Mouse (Mus musculus) CD4-positive, CD25-positive, alpha-beta regulatory T cell, adult 2 months (primary cell): ENCODE results near the gene Nlrp10.
A peak's percentile ranks its signal among the peaks of the same experiment; 100 is the strongest.

Experiments used
- DNase-seq: peaks from one replicate; pipeline ENCODE4 v3.0.0-alpha.2; 2012; ENCODE audit warnings: low read depth, low spot score

The Nlrp10 gene

GRCm38 (mm10) chr7:108929726-108930393 lies at the start of gene Nlrp10:
Gene Nlrp10 (minus strand): TSS chr7:108930178.
- DNase-seq: no peak

DNA sequence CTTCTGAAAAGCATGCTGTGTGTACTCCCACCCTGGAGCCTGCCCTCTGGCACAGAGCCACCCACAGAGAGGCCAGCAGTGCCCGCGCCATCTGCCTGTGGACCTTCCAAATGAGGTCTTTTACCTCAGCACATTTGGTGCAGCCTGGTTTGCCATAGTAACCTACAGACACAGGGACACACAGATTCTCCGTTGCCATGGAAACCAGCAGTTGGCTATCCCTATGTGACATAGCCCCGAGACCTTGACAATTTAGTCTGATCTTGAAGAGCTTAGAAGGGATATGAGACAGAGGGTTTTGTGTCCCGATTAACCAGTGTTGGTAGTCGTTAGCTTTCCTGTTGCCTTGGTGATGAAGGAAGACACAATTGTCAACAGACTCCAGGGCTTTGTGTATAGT lies 42.3 kb upstream of the Nlrp10 start:
- DNase-seq: no peak

- no peak for DNase-seq
Observed at GRCm38 (mm10) chr7:108968201-108968600, 38.2 kb upstream of the Nlrp10 start.

DNA sequence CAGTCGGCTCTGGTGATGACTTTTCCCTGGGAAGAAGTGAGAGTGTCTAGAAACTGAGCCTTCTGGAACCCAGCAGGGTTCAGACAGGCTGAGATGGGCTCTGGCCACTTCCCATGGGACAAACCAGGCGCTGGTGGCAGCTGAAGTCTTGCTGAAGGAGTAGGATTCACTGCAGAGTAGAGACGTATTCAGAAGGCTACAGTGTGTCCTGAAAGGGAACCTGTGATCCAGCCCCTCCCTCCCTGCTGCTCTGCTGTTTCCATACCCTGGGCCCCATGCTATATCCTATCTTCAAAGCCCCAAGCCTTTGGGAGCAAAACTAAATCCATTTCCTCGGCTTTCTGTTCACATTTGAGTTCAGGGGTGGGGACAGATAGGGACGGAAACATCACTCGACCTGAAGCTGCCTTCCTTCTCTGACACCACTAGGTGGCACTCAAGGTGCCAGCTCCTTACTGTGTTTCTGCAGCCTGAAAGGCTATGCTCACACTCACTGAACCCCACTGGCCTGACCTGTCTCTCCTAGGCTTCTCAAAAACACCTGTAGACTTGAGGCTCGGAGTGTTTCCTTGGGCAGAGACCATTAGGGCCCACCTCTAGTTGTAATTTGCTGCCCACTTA lies 36.9 kb upstream of the Nlrp10 start:
- peak; percentile 72 for DNase-seq

DNA sequence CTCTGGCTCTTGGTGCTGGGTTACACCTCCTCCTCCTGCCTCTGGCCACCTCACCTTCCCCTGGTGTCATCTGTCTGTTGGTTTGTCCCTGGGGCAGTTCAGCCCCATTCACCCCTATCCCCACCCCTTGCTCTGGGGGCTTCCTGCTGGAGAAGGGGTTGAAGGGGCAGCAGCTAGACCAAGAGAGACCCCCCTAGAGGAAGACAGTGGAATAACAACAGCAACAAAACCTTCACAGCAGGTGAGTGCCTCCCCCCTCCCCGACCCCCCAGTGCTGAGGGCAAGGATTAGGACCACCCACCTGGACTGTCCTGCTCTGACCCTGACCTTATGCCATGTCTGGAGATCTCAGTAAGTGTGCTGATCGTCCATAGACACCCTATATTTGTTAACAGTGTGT lies 36.0 kb upstream of the Nlrp10 start:
- peak; percentile 23 for DNase-seq

GRCm38 (mm10) chr7:108957734-108958133 lies 27.8 kb upstream of the Nlrp10 start:
- DNase-seq: no peak

GRCm38 (mm10) chr7:108954185-108954584 lies 24.2 kb upstream of the Nlrp10 start:
- DNase-seq: peak; percentile 65

- DNase-seq: no peak
Observed at GRCm38 (mm10) chr7:108952801-108953200, 22.8 kb upstream of the Nlrp10 start.

DNA sequence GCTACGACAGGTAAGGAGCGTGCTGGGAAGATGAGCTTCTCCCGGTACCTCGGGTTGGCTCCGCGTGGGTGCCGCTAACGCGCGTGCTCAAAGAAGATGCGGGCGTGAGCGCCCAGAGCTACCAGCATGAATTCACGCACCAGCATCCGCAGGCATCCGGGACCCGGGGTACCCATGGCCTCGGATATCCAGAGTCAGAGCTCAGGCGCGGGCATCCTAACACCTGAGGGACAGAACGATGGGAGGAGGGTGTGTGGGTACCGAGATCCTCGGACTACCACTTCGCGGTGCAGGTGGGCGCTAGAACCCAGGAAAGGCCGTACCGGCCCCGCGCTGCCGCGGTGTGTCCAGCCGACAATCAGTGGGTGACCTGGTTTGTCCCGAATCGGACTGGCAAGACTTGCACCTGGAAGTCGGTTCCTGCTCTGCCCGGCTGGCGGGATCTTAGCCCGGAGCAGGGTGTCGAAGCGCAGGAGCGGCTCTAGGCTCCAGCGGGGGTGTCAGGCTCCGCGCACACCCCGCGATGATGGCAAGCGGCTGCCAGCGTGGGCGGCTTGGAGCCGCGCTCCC lies 20.9 kb upstream of the Nlrp10 start:
- peak; percentile 36 for DNase-seq

GRCm38 (mm10) chr7:108950312-108950761 lies 20.4 kb upstream of the Nlrp10 start, which contains the start of gene Tub:
Gene Tub (plus strand): TSS chr7:108950338.
- DNase-seq: peak; percentile 92

GRCm38 (mm10) chr7:108949301-108949700 lies 19.3 kb upstream of the Nlrp10 start:
- no peak for DNase-seq

GRCm38 (mm10) chr7:108948611-108949010 lies 18.6 kb upstream of the Nlrp10 start:
- DNase-seq: no peak

DNA sequence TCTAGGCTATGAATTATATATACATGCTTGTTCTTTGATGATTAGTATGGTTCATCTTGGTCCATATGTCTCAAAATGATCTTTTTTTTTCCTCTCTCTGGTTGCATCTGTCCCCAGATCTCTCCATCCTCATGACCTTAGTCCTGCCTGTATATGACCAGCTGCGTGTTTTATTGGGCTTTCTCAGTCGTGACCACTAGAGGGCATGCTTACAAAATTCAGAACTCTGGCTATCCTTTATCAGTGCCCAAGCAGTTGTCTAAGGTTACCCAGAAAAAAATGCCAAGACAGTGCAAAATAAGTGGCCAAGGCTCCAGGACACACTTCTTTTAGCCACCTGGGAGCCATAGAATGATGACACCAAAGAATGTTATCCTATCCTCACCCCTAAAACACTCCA lies 14.0 kb upstream of the Nlrp10 start:
- peak; percentile 71 for DNase-seq

GRCm38 (mm10) chr7:108941466-108941865 lies 11.5 kb upstream of the Nlrp10 start:
- DNase-seq: no peak

DNA sequence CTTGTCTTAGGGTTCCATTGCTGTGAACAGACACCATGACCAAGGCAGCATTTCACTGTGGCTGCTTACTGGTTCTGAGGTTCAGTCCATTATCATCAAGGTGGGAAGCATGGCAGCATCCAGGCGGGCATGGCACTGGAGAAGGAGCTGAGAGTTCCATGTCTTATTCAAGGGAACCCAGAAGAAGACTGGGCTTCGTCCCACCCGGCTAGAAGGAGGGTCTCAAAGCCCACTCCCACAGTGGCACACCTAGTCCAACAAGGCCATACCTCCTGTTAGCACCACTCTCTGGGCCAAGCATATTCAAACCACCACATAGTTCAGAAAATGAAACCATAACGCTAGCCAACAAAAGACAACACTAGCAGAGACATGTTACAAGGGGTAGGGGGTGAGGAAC lies 6.6 kb upstream of the Nlrp10 start:
- no peak for DNase-seq

- no peak for DNase-seq
Observed at GRCm38 (mm10) chr7:108935411-108935810, 5.4 kb upstream of the Nlrp10 start.

- no peak for DNase-seq
Observed at GRCm38 (mm10) chr7:108934836-108935235, 4.9 kb upstream of the Nlrp10 start.

DNA sequence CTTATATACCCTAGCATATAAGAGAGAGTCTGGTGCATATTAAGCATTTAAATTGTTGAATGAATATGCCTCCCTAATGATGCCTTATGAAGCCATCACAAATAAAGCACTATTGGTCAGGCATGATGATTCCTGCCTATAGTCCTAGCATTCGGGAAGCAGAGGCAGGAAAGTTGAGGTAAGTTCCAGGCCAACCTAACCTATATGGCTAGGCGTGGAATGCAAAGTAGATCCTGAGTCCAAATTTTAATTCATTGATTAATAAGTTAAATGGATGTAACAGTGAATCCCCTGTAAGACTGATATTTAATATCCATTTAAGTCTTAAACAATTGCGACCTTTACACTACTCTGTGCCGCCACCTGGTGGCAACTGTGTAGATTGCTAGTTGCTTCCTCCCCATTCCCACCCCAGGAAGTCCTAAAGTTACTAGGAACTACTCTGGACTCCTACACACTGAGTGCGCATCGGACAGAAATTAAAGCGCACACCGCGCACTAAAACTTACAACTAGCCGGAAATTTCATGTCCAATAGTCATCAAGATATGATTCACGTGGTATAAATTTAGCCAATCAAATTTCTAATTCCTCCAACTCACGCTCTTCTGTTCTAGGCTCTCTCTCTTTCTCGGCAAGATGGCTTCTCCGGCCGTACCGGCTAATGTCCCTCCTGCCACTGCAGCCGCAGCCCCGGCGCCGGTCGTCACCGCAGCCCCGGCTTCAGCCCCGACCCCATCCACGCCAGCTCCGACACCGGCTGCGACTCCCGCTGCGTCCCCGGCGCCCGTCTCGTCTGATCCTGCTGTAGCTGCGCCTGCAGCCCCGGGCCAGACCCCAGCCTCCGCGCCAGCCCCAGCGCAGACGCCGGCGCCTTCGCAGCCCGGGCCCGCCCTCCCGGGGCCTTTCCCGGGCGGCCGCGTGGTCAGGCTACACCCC lies 4.1 kb upstream of the Nlrp10 start, which contains the start of gene Eif3f:
Gene Eif3f, plus strand, starts transcription at position 624 of the 938 bp plus-strand sequence.
- DNase-seq: peak; percentile 97

DNA sequence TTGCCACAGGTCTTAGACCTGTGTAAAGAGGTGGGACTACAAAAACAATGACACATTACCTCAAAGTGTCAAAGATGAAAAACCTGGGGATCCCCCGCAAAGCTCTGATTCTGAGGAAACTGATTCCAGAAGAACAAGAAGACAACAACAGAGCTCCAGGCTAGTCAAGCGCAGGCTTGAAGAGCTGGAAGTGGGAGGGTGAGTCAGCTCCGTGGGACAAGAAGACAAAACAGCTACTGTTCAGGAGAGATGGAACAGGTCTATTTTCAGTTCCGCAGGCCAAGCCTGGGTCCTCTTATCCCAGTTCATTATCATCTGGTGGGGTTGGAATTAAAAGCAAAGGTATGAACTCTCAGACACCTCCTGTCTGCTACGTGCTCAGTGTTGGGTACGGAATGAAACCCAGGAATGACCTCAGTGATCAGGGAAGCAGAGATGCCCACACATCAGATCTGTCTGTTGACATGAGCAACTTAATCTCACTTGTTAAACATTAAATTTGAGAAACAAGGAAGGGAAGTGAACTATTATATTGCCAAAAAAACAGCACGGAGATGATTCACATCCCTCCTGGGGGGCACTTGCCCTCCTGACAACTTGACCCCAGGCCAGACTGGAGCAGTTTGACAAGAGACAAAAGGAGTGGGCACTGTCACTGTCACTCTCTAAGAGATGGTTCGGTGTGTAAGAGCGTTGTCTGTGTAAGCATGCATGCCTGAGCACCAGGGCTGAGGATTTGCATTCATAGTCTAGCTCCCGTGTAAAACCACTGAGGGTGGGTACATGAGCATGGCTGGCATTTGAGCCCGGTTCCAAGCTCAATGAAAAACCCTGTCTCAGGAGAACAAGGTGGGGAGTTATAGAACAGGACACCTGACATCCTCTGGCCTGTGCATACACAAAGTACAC lies 1.4 kb downstream of the Nlrp10 start:
- DNase-seq: no peak

GRCm38 (mm10) chr7:108927043-108927442 lies 2.9 kb downstream of the Nlrp10 start:
- DNase-seq: no peak

DNA sequence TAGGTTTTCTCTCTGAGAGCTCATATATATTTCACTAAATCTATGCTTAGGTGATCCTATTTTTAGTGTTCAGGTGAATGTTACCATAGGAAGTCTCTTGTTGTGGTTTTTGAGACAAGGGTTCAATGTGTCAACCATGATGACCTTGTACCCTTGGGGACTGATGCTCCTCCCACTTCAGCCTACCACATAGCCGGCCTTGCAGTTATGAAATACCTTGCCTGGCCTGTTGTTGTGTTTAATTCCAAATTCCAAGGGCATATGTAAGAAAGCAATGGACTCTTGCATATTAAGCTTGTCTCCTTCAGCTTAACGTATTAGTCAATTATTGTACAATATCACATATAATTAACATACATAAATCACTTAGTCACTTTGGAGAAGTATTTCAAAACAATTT lies 26.0 kb downstream of the Nlrp10 start:
- no peak for DNase-seq
